Mouse (Mus musculus): ENCODE results near the gene Plekhn1. TPM values are rescaled to one million over a fixed set of nuclear protein-coding genes. Genes with fewer than 3 reads are reported as not detected.

The Plekhn1 gene
- total and polyA plus RNA-seq, 3 experiments = 11.8 to 20.0 TPM; not detected in 1

- TF ChIP-seq BHLHE40 (IDR thresholded peaks at IDR 0.05; ENCODE audit: borderline replicate concordance, low read depth, low read length) (no peak), TBP (IDR thresholded peaks at IDR 0.05; ENCODE audit: low read depth, low read length) (no peak), GABPA (IDR thresholded peaks at IDR 0.05; ENCODE audit: low read depth, low read length) (no peak), USF1 (IDR thresholded peaks at IDR 0.05; ENCODE audit: low read depth, low read length) (no peak), MXI1 (IDR thresholded peaks at IDR 0.05; ENCODE audit: low read depth, low read length) (no peak), ZKSCAN1 (IDR thresholded peaks at IDR 0.05; ENCODE audit: low read depth, low read length) (no peak), SIN3A (IDR thresholded peaks at IDR 0.05; ENCODE audit: low read length) (no peak), RAD21 (IDR thresholded peaks at IDR 0.05; ENCODE audit: low read depth, low read length) (no peak), CTCF (IDR thresholded peaks at IDR 0.05 in 2 of 3, conservative IDR thresholded peaks at IDR 0.05 in 1 of 3; ENCODE audit: control insufficient read depth in 1 of 3, insufficient read depth in 1 of 3, low read depth in 2 of 3, low read length in 3 of 3, poor library complexity in 1 of 3, severe bottlenecking in 1 of 3) (no peak), ZMIZ1 (IDR thresholded peaks at IDR 0.05; ENCODE audit: low read depth, low read length) (no peak), EP300 (IDR thresholded peaks at IDR 0.05; ENCODE audit: low read depth in 1 of 2, low read length in 2 of 2) (no peak), MYB (IDR thresholded peaks at IDR 0.05; ENCODE audit: low read depth, low read length) (no peak), CHD1 (IDR thresholded peaks at IDR 0.05; ENCODE audit: low read depth, low read length) (no peak), ELF1 (IDR thresholded peaks at IDR 0.05; ENCODE audit: low read depth, low read length) (no peak), POLR2AphosphoS2 (IDR thresholded peaks at IDR 0.05; ENCODE audit: low read length) (no peak), UBTF (IDR thresholded peaks at IDR 0.05; ENCODE audit: borderline replicate concordance, insufficient read depth, low read depth, low read length) (no peak), MYC (IDR thresholded peaks at IDR 0.05; ENCODE audit: low read depth, low read length) (no peak), ETS1 (IDR thresholded peaks at IDR 0.05; ENCODE audit: low read depth, low read length) (no peak), MAFK (IDR thresholded peaks at IDR 0.05; ENCODE audit: borderline replicate concordance, low read depth, low read length) (no peak)
- no peaks in the 10 kb centered on the region for H3K79me2 ChIP-seq (ENCODE audit: control insufficient read depth, insufficient read depth, low read length, poor library complexity)
Measured at GRCm38 (mm10) chr4:156224276-156224675, 10.4 kb downstream of the Plekhn1 start.

GRCm38 (mm10) chr4:156219936-156220335, 14.7 kb downstream of the Plekhn1 start:
- Histone ChIP-seq H3K27me3 (ENCODE audit: control insufficient read depth in 1 of 2, insufficient read depth in 2 of 2, low read length in 2 of 2) (no peaks in the 10 kb centered on the region), H3K36me3 (ENCODE audit: control insufficient read depth in 1 of 2, insufficient read depth in 2 of 2, low read length in 2 of 2) (no peaks in the 10 kb centered on the region), H3K79me2 (ENCODE audit: control insufficient read depth, insufficient read depth, low read length, poor library complexity) (no peaks in the 10 kb centered on the region), H3K9me3 (replicated peaks; ENCODE audit: insufficient read depth, low read length) (no peaks in the 10 kb centered on the region), H3K4me3 (ENCODE audit: control insufficient read depth in 1 of 2, insufficient read depth in 1 of 2, low read depth in 2 of 2, low read length in 2 of 2) (no peak overlapping the region), H3K4me1 (ENCODE audit: control insufficient read depth in 1 of 2, insufficient read depth in 2 of 2, low read length in 2 of 2) (peaks cover 0 to 4% of the 10 kb centered on the region in 2 experiments; a peak in 2 of 4 replicates), H3K9ac (ENCODE audit: control insufficient read depth, low read depth, low read length, poor library complexity, severe bottlenecking) (no peak overlapping the region), H3K27ac (ENCODE audit: control insufficient read depth, low read depth, low read length) (no peak overlapping the region)
- no peak for DNase-seq (ENCODE audit: low read depth, low spot score)
- TF ChIP-seq SMC3 (IDR thresholded peaks at IDR 0.05; ENCODE audit: low read depth, low read length) (no peak), BHLHE40 (IDR thresholded peaks at IDR 0.05; ENCODE audit: borderline replicate concordance, low read depth, low read length) (no peak), TCF12 (IDR thresholded peaks at IDR 0.05; ENCODE audit: low read depth, low read length) (no peak), MXI1 (IDR thresholded peaks at IDR 0.05; ENCODE audit: low read depth, low read length) (no peak), NRF1 (IDR thresholded peaks at IDR 0.05; ENCODE audit: insufficient read depth, low read depth, low read length, poor library complexity, severe bottlenecking) (no peak), GATA1 (IDR thresholded peaks at IDR 0.05; ENCODE audit: low read depth, low read length) (no peak), ZNF384 (IDR thresholded peaks at IDR 0.05; ENCODE audit: low read depth, low read length) (no peak), MYC (IDR thresholded peaks at IDR 0.05; ENCODE audit: low read depth, low read length) (no peak), EP300 (IDR thresholded peaks at IDR 0.05; ENCODE audit: low read depth in 1 of 2, low read length in 2 of 2) (no peak), ELF1 (IDR thresholded peaks at IDR 0.05; ENCODE audit: low read depth, low read length) (no peak)

More at GRCm38 (mm10) chr4:156224276-156224675, 10.4 kb downstream of the Plekhn1 start:
- Histone ChIP-seq H3K4me1 (ENCODE audit: control insufficient read depth in 1 of 2, insufficient read depth in 2 of 2, low read length in 2 of 2) (no peaks in the 10 kb centered on the region), H3K4me3 (ENCODE audit: control insufficient read depth in 1 of 2, insufficient read depth in 1 of 2, low read depth in 2 of 2, low read length in 2 of 2) (no peak overlapping the region), H3K36me3 (ENCODE audit: control insufficient read depth in 1 of 2, insufficient read depth in 2 of 2, low read length in 2 of 2) (no peaks in the 10 kb centered on the region), H3K27ac (ENCODE audit: control insufficient read depth, low read depth, low read length) (no peak overlapping the region), H3K9me3 (replicated peaks; ENCODE audit: insufficient read depth, low read length) (no peaks in the 10 kb centered on the region), H3K9ac (ENCODE audit: control insufficient read depth, low read depth, low read length, poor library complexity, severe bottlenecking) (no peak overlapping the region), H3K27me3 (ENCODE audit: control insufficient read depth in 1 of 2, insufficient read depth in 2 of 2, low read length in 2 of 2) (no peaks in the 10 kb centered on the region)
- DNase-seq (ENCODE audit: low read depth, low spot score) = no peak

Data from MEL (cell line).